Mouse (Mus musculus) cerebellum, adult 18-20 months (tissue): ENCODE data around the gene Tmem108.

Source experiments
- DNase-seq, 2 experiments: peaks; one replicate each; pipeline ENCODE4 v3.0.0; 2021

Tmem108 gene

GRCm38 (mm10) chr9:103580186-103580585 lies 181.5 kb downstream of the Tmem108 start:
- DNase-seq, result peak; percentile 29 to 51

GRCm38 (mm10) chr9:103579411-103580026 lies 182.1 kb downstream of the Tmem108 start:
- DNase-seq, result peak; percentile 90 to 92

GRCm38 (mm10) chr9:103577731-103578130 lies 183.9 kb downstream of the Tmem108 start:
- peak; percentile 58 to 65 for DNase-seq

- DNase-seq, result peak in 1 of 2 experiments; percentile 40
Observed at GRCm38 (mm10) chr9:103577181-103577580, 184.5 kb downstream of the Tmem108 start.

GRCm38 (mm10) chr9:103575901-103576300 lies 185.7 kb downstream of the Tmem108 start:
- no peak for DNase-seq

- peak; percentile 75 to 84 for DNase-seq
Observed at GRCm38 (mm10) chr9:103573994-103574750, 187.5 kb downstream of the Tmem108 start.

GRCm38 (mm10) chr9:103570158-103570741 lies 191.4 kb downstream of the Tmem108 start:
- DNase-seq, result no peak

GRCm38 (mm10) chr9:103568983-103569382 lies 192.7 kb downstream of the Tmem108 start:
- no peak for DNase-seq

GRCm38 (mm10) chr9:103565186-103565585 lies 196.5 kb downstream of the Tmem108 start:
- DNase-seq, result peak; percentile 69

- DNase-seq, result peak; percentile 74 to 75
Observed at GRCm38 (mm10) chr9:103563864-103564610, 197.6 kb downstream of the Tmem108 start.

GRCm38 (mm10) chr9:103562063-103562462 lies 199.6 kb downstream of the Tmem108 start:
- DNase-seq, result no peak

GRCm38 (mm10) chr9:103558741-103559140 lies 202.9 kb downstream of the Tmem108 start:
- peak in 1 of 2 experiments; percentile 55 for DNase-seq

- DNase-seq, result peak; percentile 62 to 70
Observed at GRCm38 (mm10) chr9:103558240-103558639, 203.4 kb downstream of the Tmem108 start.

GRCm38 (mm10) chr9:103557085-103557484 lies 204.6 kb downstream of the Tmem108 start:
- DNase-seq, result no peak

- no peak for DNase-seq
Observed at GRCm38 (mm10) chr9:103555334-103555733, 206.3 kb downstream of the Tmem108 start.

GRCm38 (mm10) chr9:103550661-103551248 lies 210.9 kb downstream of the Tmem108 start:
- DNase-seq, result peak in 1 of 2 experiments; percentile 48

GRCm38 (mm10) chr9:103549178-103549577 lies 212.5 kb downstream of the Tmem108 start:
- peak; percentile 83 to 90 for DNase-seq

GRCm38 (mm10) chr9:103548606-103549005 lies 213.0 kb downstream of the Tmem108 start:
- peak; percentile 69 to 71 for DNase-seq

- DNase-seq, result no peak
Observed at GRCm38 (mm10) chr9:103546695-103547645, 214.7 kb downstream of the Tmem108 start.

GRCm38 (mm10) chr9:103545729-103546128 lies 215.9 kb downstream of the Tmem108 start:
- peak in 1 of 2 experiments; percentile 49 for DNase-seq

GRCm38 (mm10) chr9:103545271-103545670 lies 216.4 kb downstream of the Tmem108 start:
- no peak for DNase-seq
